Mouse (Mus musculus) urinary bladder, postnatal 4 days (tissue): ENCODE measurements around the gene Slc17a1.

Experiments
- DNase-seq, 2 experiments: peaks; one replicate each; pipeline ENCODE4 v3.0.0; 2021 to 2022; ENCODE audit warnings: low spot score in 2 of 2

Slc17a1 gene

DNA sequence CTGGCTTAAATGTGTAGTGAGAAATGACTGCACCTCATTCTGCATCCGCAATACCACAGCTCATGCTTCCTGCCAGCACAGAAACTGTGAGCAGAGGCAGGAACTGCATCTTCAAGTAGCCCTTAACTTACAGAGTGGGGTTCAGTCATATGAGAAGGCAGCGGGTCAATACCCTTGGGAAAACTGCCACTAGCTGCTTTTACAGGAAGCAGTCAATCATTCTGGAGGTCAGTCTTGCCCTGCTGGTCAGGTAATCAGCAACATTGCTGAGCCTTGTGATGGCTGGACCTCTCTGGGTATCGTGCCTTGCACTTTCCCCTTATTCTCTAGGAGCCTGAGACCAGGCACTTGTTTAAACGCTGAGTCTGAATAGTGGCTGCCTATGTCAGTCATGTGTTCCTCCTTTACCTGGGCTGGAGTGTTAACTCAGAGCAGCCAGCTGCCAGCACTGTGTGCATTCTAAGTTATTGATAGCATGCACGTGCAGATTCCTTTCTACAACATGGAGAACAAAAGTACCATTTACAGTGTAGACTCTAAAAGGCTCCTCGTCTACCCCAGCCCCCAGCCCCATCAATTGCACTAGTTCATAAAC lies 21.6 kb downstream of the Slc17a1 start:
- no peak for DNase-seq

DNA sequence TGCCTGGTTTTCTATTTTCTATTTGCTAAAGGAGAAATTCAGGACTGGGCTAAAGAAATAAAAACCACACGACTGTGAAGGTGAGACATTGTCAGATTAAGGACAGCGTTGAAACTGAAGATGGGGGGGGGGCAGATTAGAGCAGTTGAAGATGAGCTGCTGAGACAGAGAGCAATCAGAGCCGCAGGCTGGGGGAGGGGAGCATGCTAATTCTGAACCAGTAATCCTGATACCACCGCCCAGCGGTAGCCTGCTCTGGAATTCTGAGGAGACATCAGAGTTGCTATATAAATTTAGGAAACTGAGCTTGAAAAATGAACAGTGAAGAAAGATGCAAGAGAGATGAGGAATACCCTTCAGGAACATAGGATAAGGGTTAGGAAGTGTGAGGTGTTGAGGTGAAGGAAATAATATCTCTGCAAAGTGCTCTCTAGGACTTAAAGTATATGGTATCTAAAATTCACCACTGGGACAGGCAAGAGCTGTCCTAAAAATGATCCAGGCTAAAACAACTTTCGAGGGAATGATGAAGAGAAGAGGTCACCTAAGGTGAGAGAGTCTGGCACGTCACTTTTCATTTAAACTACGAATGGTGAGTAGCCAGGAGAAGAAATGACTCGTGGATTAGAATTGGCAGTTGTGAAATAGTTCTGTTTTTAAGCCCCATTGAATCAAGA lies 25.2 kb downstream of the Slc17a1 start:
- no peak for DNase-seq

DNA sequence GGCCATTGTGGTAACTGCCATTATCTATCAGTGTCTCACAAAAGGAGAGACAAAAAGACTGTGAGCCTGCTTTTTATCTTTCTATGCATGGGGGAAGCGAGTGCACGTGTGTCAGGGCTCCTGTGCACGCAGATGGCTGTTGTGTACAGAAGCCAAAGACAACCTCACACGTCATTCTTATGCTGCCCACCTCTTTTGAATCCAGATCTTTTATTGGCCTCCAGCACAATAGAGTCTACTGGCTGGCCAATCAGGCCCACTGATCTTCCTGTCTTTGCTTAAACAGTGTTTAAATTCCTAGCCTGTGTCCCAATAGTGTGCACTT lies 25.7 kb downstream of the Slc17a1 start:
- DNase-seq, result no peak

DNA sequence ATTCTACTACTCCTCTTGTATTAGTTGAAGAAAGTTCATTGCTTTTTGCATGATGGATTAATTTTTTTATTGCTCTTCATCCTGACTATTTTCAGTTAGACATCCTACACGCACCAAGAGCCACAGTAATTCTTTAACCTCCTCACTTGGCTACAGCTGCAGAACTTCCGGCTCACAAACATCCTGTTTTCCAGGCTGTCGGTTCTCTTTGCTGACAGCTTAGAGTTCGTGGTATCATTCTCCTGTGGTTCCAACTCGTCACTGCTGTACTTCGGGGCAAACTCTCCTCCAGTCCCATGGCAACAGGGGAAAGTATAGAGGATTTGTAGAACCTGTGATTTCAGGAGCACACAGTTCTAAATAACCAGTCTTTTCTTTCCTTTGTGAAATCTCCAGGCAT lies 30.7 kb downstream of the Slc17a1 start:
- no peak for DNase-seq

DNA sequence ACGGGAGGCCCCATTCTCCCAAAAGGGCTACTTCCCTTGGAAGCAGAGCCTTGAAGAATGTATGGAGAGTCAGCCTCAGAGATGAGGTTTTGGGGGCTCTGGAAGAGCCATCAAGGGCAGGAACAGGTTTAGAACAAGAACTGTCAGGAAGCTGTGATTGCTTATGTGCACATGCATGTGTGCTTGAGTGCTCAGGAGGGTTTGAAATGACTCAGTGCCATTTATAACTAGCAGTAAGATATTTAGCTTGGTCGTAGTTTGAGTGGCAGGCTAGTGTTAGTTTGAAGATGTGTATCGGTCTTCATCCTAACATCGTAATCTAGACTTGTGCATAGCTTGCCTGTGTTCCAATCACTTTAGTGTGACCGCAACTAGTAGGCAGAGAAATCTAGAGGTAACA lies 39.4 kb downstream of the Slc17a1 start:
- DNase-seq, result no peak

DNA sequence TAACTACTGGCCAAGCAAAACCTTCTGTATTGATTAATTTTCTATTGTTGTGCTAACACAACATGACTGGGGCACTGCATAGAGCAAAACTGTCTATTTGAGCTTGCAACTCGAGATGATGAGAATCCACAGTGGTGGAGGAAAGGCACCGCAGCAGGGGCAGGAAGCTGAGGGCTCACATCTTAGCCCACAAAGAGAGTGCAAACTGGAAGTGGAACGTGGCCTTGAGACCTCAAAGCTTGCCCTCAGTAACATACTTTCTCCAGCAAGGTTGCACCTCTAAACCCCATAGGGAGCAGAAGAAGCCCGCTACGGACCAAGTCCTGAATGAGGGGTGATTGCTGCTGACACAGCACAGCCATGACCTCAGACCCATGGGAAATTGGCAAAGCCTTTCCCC lies 42.6 kb downstream of the Slc17a1 start:
- no peak for DNase-seq

DNA sequence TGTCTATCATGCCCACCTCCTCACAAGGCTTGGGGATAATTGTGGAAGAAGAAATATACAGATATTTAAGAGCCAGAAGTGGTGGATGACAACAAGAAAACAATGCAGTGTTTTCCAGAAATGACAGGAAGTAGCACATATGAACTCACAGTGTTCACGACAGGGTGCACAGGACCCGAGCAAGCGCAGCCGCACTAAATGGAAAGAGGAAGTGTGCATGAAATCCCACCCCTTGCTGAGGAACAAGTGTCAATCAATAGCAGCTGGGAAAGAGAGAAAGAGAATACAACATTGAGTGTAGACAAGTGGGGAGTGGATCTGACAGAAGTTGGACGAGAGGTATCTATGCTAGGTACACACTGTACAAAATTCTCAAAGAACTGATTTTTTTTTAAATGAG lies 43.8 kb downstream of the Slc17a1 start:
- no peak for DNase-seq

DNA sequence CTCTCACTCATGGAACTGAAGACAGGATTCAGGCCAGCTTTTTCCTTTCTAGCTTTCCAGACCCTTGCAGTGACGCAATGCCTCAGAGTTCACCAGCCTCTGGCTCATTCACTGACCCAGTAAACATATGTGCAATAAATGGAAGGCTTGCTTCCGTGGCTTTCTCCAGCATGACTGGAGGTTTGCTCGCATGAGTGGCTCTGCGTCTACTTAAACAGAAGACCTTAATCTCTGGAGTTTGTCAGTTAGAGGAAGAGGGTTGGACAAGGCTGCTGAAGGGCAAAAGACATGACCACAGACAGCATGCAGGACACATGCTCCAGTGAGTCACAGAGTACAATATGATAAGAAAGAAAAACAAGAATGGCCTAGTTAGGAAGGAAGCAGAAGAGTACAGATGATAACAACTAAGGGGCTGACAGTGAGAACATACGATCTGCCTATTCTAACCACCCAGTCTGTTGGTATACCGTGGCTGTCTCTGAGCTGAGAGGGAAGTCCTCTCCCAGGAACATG lies 46.3 kb downstream of the Slc17a1 start:
- DNase-seq, result no peak

DNA sequence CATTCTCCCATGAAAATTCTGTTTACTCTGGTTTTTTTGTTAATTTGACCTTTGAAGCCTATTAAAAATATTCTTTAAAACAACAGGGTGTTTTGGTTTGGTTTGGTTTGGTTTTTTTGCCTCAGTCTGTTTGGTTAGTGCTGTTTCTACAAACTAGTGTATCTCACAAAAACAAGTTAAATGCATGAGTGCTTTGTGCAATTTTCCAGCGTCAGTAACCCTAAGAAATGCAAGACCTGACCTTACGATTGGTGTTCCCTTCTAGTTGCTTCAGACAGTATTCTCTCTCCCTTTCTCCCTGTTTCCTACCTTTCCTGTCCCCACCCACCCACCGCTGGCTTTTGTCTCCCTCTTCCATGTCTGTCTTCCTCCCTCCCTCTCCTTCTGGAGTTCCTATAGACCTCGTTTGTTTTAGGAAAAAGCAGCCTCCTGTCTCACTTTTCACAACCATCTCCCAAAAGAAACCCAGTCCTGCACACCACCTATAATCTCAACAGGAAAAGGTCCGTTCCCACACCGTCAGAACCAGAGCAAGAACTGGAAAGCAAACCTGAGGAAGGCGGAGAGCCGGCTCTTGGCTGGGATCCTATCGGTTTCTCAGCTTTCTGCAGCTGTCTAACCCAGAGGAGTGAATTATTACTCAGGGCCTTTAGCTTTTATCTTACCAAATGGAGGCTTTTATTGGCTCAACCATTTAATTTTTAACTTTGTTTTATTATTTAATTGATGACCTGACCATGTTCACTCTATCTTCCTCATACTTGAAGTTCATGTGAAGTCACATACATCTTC lies 47.0 kb downstream of the Slc17a1 start, which contains the start of gene Slc17a4:
TSS of gene Slc17a4 (minus strand) at position 634 of the 792 bp plus-strand sequence.
- no peak for DNase-seq

DNA sequence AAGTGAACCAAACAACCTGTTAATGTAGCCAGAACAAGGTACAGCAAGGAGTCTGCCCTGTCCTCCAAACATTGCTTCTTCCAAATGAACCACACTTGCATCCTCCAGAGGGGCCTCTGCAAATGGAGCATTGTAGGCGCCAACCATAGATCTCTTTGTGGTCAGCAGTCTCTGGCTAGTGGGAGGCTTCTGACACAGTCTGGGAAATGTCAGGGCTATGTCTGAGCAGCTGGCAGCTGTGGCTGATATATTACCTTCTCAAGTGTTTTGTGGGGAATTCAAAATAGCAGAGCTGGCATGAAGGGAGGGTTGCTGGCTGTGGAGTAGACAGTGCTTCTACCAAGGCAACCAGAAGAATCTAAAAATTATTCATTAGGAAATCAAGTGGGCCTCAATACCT lies 48.6 kb downstream of the Slc17a1 start:
- no peak for DNase-seq

DNA sequence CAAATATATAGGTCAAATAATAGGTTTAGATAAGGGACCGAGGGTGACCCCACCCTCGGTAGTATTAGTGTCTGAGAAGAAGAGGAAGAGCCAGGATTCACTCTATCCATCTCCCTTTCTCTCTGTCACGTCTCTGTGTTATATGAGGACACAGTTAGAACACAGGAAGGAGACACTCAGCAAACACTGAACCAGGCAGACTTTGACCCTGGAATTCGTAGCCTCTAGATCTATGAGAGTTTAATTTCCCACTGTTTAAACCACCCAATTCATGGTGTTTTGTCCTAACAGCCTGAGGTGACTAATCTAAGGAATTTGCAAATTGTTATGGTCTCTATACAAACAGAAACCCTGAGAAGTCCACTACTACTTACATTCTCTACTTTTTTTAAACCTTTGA lies 50.1 kb downstream of the Slc17a1 start:
- DNase-seq, result no peak

DNA sequence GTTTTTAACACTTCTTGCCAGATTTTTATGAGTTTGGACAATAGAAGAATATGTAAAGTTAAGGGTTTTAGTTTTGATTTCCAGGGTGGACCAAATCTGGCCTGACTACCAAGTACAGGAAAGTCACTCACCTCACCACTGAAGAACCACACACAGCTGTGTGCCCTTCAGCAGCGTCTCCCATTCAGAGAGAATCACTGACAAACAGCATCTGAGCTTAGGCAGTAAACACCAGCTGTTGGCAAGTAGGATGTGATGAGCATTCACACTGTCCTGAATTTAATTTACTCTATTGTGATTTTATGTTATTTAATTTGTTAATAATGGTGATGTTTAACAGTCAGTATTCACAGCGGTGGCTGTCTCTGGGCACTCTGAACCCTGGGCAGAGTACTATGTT lies 58.2 kb downstream of the Slc17a1 start:
- no peak for DNase-seq

DNA sequence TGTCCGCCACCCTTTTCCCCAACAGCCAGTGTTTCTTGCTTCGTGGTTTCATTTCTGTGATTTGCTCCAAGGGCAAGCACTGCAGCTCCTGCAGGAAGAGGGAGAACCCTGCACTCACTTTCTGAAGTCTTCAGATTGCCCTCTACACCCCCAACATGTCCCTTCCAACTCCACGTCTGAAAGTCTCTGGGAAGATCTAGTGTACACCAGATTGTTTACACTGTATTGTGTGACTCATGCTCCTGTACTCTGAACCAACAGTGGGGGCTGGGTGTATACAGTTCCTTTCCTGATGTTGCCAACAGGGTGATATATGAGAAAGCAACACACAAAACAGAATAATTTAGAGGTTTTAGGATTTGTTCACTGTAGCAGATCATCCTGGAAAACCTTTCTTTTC lies 61.1 kb downstream of the Slc17a1 start:
- no peak for DNase-seq

DNA sequence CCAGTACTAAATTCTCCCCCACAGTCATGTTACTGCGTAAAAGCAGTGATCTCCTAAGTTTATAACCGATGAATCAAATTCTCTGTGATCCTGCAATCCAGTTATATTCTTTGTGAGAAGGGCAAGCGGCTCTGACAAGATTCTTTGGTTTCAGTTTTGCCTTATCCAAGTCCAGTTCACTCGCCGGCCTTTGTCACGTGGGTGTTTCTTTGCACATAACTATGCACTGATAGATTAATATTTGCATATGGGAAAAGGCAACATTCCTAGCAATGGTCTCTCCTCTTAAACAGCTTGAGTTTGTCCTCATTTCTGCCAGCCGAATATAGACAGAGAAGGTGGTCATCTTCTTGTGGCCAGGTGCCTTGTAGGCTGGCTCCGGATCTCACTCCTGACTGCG lies 62.9 kb downstream of the Slc17a1 start:
- DNase-seq, result no peak

DNA sequence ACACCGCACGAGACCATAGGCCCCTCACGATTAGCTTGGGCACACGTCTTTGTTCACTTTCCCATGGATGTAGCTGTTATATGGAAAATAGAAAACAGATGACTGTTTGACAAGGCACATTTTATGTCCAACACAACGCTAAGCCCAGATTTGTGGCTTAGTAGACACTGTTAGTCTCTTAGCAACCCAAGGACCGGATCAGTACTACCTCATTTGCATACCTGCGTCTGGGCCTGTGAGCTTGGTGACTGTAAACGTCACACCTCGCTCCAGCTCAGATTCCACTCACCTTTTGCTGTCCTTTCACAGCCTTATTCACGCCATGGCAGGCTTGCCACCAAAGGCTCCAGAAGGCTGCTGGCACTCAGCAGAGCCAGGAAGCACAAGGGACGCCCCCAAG lies 63.4 kb downstream of the Slc17a1 start:
- DNase-seq, result no peak

DNA sequence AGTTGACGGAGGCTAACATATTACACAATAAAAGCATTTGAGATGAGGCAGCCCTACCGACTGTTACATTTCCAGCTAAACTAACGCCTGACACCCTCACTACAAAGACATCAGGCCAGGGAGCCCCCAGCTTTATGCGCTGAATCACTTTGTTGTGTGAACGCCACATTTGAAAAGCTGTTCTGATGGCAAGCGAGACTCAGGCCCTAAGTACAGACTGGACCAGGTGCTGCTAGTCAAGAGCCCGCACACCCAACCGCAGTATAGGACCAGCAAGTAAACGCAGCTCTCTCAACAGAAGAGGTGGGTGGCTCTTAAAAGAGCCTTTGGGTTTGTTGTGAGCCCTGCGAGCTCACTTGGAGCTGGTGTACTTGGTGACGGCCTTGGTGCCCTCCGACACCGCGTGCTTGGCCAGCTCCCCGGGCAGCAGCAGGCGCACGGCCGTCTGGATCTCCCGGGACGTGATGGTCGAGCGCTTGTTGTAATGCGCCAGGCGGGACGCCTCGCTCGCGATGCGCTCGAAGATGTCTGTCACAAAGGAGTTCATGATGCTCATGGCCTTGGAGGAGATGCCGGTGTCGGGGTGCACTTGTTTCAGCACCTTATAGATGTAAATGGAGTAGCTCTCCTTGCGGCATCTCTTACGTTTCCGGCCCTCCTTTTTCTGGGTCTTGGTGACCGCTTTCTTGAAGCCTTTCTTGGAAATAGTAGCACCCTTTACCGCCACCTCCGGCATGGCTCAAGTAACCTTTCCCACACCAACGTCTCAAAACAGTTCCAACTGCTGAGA lies 66.1 kb downstream of the Slc17a1 start, which contains the start of gene Hist1h2ba:
TSS of gene Hist1h2ba (minus strand) at position 736 of the 790 bp plus-strand sequence.
- DNase-seq, result no peak

DNA sequence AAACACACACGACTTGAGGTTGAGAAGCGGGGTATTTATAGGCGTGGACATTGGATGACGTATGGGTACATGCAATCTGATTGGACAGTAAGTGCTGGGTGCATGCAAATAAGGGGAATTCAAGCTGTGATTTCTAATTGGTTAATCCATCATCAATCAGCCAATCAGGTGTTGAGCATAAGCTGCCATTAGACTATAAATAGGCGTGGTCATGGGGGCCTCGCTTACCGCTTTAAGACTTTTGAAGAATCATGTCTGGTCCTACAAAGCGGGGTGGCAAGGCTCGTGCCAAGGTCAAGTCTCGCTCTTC lies 66.6 kb downstream of the Slc17a1 start, which contains the start of gene Hist1h2aa:
TSS of gene Hist1h2aa (plus strand) at position 252 of the 310 bp plus-strand sequence.
- DNase-seq, result no peak

DNA sequence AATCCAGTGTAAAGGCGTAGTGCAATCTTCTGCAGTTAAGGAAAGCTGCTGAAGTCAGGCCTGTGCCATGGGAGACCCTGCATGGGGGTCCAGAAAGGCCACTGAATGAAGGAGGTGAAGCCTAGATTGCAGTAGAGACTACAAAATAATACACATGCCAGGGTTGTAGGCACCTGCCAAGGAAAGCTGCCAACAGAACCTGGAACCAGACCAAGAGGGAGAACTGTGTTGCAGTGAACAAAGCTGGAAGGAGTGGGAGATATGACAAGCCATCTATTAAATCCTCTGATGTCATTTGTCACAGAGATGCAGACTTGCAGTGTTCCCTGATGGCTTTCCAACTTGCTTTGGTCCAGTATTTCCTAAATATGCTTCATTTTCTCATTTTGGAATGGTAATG lies 71.1 kb downstream of the Slc17a1 start:
- DNase-seq, result no peak

DNA sequence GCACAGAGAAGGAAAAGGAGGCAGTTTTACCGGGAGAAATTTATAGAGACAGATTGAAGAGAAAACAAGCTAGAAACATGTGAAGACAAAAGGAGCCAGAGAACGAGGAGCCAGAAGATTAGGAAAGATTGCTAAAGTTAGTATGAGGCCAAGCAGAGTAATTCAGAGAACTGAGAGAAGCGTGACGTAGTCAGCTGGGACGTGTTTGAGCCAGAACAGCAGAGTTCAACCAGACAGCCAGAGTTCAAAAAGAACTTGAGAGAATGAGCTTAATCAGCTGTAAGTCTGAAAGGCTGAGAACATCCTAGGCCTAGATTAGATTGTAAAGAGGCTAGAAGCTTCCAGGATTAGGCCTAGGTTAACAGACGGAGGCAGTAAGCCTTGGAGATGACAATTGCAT lies 72.7 kb downstream of the Slc17a1 start:
- DNase-seq, result no peak

DNA sequence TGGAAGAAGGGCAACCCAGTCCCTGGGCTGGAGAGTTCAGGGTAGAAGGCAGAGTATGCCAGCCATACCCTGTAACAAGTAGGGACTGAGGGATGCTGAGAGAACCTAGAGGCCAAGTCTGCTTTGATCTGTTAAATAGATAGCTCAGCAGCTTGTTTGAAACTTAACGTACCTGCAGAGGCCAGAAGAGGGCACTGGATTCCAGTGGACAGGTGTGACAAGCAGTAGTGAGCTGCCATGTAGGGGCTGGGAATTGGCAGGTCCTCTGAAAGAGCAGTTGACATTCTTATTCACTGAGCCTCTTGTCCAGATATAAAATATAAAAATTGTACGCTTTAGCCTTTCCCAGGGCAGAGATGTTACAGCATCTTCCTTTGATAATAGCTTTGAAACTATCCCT lies 75.3 kb downstream of the Slc17a1 start:
- no peak for DNase-seq
